Mouse (Mus musculus) liver, postnatal 0 days (tissue): ENCODE data around the gene Tpst1.

Source experiments
- CTCF ChIP-seq: sonication (generic); IDR thresholded peaks from 2 replicates; pipeline ENCODE4 v1.5.1; 2016; ENCODE audit warnings: antibody characterized with exemption, low read depth
- EP300 ChIP-seq: IDR thresholded peaks from 2 replicates; pipeline ENCODE4 v1.6.1; 2016; ENCODE audit warnings: antibody characterized with exemption, low read depth, mild to moderate bottlenecking

DNA sequence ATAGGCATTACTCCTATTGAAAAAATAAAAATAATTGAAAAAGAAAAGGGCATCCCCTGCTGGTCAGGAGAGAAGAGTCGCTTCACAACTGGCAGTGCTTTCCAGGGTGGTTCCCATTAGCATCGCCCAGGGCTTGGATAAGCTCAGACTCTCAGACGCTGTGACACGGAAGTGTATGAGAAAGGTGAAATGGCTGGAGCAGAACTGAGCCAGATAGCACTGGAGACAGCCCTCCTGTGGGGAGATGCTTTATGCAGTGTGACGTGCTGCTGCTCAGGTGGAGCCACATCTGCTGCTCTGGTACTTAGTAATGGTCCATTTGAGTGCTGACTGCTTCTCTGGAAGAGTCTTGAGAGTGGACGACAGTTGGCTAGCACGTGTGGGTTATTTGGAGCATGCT is 107.2 kb downstream of the Tpst1 start:
- peak; percentile 41 for TF ChIP-seq CTCF
- no peak for TF ChIP-seq EP300
